Mouse (Mus musculus) thymus, postnatal 0 days (tissue): ENCODE measurements around the gene Shb. TPM values are rescaled to one million over a fixed set of nuclear protein-coding genes. Genes with fewer than 3 reads are reported as not detected.

Source experiments
- DNase-seq: peaks from one replicate; pipeline ENCODE4 v3.0.0-alpha.2; 2015; ENCODE audit warnings: low spot score
- polyA plus RNA-seq: library from polyadenylated mRNA; unstranded; fragments of >200 nt; fragmentation: Nextera tagmentation; extraction: Ambion mirVana; gene quantifications from 2 replicates; pipeline ENCODE4 v1.2.1, GENCODE M21; 2015

The Shb gene
- polyA plus RNA-seq, 1 experiment from 2014 or later: 4.7 TPM

DNA sequence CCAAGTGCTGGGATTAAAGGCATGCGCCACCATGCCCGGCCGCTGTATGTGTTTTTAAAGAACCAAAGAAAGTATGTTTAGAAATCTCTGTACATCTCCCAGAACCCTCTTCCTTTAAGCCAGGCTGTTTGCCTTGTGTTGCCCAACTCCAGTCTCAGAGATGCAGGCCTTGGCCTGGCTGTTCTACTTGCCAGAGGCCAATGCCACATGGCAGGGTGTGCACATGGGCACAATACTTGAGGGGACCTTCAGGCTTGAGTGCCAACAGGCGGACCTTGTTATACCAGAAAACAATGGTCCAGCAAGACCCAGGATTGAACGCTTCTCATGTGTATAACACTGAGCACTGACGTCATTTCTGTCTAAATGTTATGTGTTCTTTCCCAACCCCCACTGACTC lies 27.1 kb downstream of the Shb start:
- DNase-seq: no peak

DNA sequence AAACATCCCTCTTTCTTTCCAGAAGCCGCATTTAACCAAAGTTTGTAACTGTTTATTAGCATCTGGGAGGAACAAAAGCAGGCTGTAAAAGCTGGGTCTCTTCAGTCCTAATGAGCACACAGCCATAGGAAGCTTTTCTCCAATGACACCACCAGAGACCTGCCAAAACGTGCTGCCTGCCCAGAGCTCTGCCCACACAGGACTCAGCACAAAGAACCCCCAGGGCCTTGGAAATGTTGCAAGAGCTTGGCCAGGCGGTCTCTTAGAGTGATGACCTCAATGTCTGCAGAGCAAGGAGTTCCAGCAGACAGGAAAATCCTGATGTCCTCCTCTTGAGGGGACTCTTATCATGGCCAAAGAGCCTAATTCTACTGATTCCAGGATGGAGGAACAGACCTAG lies 28.5 kb downstream of the Shb start:
- DNase-seq: no peak

DNA sequence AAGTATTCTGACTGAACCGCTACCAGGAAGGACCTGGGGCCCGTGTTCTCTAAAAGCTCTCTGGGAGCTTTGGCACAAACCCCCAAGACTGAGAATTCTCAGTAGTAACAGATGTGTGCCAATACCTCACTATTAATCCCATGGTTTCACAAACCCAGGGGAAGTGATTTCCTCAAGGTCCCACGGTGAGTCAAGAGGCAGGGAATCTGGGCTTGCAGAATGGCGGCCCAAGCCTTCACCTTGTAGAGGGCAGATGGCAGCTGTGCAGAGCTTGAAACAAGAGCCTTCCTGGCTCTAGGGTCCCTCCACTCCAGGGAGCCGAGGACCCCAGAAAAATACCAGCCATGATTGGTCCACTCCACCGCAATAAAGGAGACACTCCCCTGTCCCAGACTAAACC lies 28.9 kb downstream of the Shb start:
- DNase-seq: no peak

DNA sequence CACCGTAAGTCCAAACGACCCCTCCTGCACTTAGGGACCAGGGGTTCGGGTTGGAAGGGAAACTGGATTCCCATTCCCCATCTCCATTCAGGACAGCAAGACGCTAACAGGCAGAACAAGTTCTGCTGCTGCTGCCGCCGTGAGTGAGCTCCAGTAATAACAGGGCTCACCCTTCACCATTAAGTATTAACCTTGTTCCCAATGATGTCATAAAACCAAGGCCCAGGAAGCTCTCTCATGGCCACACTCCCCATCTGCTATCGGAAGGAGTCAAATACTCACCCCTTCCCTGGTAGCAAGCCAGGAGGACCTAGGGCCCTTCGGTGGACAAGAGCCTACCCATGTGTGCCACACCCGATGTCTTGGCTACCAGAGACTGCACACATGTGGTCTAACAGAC lies 30.3 kb downstream of the Shb start:
- no peak for DNase-seq

DNA sequence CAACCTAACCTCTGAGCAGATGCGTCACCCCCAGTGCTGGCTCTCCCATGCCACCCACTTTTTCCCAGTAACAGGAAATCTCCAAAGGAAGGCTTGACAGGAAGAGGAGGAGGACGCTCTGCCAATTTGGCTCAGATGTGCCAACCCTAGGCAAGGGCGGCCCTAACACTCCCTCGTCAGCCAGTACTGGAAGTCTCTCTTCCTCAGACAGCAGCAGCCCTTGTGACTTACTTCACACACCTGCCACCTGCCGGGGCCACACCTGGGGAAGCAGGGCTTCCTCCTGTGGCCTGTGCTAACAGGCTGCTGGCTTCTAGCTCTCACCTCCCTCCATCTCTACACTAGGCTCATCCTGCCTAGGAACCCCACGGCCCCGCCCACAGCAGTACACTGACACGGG lies 31.9 kb downstream of the Shb start:
- DNase-seq: no peak

DNA sequence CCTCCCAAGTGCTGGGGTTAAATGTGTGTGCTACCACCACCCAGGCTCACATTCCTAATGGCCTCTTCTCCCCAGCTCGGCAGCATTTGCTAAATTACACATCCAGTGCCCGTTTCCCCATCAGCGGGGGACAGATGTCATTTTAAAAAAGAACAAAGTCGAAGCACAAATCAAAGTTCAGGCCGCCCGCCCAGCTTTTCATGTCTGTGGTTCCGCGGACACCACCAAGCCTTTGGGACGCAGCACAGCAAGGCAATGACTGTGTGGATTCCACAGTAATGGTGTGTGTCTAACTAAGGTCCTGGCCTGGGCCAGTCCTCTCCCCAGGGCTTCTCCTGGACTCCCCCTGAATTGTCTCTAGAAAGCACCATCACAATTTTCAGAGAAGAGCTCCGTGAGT lies 32.7 kb downstream of the Shb start:
- DNase-seq: no peak

DNA sequence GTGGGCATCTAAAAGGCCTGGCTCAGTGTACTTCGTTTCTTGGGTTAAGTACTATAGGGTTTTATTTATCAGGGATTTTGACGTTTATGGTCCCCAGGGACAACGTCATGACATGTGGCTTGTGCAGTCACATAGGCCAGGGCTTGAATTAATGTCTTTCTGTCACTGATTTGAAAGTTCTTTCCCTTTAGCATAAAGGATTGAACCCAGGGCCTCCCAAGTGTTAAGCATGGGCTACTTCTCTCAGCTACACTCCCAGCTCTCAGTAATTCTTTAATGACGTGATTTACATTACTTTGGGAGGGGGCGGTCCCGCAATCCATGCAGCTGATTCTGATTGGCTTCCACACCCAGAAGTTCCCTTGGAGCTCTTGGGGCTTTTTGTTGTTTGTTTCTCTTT lies 33.2 kb downstream of the Shb start:
- no peak for DNase-seq

DNA sequence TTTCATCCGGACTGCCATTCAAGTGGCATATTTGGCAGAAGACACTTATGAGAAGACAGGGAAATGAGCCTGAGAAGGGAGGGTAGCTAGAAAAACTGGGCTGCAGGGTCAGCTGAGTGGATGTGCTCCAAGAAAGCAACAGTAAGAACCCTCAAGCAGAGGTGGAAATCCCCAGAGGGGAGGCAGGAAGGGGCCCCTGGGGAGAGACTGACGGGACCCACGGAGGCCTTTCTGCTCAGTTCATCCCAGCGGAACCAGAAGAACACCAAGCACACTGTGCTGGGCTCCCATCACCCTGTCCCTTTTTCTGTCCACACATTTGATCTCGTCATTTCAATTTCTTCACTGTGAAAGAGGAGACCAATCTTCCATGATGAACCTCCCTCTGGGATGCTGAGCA lies 33.9 kb downstream of the Shb start:
- DNase-seq: no peak

DNA sequence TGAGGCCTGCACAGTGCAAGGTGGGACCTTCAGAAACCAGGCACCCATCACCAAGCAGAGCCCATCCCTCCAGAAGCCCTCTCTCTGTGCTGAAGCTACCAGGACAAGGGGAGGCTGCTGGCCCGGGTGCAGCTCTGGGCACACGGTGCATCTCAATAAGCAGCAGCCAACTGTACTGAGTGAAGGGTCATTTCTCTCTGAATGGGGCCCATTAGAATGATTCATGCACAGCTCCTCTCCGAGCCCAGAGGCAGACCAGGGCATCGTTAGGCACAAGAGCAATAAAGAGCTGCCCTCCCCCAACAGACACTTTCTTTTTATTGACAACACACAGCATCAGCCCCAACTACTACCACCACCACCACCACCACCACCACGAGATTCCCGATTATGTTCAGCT lies 35.0 kb downstream of the Shb start:
- DNase-seq: no peak

DNA sequence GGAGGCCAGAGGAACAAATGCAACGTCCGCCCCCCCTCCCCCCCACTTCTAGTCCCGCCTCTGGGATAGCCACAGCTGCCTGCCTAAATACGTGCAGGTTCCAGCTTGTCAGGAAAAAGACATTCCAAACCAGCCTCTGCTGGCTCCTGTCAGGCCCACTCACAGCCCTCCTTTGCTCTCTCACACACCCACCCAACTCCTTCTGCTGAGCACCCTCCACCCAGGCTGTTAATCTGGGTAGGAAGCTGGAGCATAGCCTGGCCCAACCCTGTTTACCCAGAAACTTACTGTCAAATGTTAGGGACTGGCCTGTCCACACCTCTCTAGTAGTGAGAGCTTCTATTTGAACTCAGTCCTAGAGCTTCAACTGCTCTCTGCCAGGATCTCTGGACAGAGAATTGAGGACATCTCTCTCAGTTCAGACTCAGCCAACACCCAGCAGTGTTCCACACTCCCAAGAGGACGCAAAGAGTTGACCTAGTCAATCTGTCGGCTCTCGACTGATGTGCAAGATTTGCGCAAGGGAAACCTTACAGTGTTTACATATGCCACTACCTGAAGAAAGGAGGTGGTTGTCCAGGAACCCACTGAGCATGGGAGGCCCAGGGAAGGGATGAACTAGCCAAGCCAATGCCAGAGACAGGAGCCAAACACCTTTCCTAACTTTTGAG lies 36.6 kb downstream of the Shb start:
- DNase-seq: no peak

DNA sequence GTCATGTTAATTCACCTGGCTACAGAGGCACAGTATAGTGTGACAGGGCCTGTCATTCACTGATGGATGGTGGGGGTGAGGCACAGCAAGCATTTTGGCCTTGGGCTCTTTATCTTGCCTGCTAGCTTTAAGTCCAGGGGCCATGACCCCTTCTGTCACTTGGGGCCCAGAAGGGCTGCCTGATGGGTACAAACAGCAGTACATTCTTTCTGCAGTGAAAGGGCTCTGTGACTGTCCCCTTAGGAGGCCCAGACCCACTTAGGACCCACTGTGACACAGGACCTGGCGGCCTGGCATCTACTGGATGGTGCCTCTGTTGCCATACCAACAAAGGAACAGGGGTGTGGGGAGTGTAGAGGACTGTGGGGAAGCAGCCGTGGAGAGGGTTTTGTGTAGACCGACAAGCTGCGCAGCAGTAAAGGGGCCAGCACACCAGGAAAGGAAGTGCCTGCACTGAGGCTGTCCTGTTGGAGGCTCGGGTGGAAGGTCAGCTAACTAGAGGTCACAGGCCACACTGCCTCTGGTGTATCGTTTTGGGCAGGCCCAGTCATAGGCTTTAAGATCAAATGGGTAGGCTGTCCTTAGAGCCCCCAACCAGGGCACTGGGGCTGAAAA lies 38.4 kb downstream of the Shb start:
- DNase-seq: no peak

DNA sequence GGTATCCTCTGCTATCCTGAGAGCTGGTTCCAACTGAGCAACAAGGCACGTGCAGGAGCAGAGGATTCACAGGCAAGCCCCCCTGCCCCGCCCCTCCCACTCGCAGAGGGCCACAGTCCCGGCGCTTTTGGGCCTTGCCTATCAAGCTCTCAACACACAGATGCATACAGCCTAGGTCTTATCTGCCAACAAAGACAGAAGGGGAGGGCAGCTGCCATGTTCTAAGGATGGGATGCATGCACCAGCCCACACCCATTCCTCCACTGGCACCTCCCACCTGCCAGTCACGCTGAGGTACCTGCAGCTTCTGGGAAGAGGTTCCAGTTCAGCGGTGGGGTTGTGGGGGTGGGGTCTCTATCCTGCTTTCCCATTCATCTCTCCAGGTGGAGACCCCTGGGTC lies 39.2 kb downstream of the Shb start:
- no peak for DNase-seq

DNA sequence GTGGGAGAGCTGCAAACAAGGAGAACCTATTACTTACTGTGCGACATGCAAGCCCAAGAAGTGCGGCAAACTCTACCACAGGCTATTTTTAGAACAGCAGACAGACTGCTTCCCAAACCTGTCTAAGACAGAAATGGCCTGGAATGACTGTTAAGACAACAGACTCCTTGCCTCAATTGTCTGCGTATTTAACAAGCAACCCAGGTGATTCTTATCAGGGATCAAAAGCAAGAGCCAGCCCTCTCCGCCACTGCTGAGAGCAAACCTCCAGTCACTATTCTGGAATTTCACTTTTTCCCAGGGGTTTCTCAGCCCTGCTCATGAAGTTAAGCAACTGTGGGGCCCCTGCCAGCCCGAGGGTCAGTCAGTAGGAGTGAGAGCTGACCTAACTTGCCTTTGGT lies 39.6 kb downstream of the Shb start:
- no peak for DNase-seq

DNA sequence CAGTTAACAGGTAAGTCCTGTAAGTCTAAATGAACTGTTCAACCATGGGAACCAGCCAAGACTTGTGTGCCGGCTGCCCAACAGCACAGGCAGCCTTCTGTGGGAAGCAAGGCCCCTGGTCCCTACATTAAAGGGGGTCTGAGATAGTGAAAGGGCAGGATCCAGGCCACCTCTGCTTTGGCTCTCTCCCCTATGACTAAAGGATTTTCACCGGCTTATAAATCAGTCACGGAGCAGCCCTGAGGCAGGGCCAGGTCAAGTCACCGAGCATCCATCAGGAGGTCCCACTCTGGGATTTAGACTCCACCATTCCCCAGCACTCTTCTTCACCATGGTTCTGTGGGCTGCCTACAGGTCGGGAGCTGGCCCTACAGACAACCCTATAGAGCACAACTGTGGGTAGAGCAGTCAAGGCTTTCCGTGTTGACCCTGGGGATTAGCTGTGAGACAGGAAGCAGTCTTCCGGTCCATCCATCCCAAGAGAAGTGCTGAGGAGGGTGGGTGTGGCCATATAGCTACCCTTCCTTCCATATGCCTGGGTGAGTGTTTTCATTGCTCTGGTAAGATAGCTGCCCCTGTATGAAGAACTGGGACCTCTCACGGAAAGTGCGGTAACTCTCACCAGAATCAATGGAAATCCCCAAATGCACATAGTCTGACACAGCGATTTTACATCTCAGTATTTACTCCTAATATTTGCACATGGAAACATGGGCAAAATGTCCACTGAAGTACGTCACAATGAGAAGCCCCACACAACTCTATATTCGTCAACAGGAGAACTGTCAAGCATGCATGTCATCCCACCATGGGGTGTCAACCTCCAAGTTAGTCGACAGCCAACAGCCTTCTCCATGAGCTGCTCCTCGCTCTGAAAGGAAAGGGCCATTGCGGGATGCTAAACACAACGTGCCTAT lies 40.3 kb downstream of the Shb start:
- no peak for DNase-seq

DNA sequence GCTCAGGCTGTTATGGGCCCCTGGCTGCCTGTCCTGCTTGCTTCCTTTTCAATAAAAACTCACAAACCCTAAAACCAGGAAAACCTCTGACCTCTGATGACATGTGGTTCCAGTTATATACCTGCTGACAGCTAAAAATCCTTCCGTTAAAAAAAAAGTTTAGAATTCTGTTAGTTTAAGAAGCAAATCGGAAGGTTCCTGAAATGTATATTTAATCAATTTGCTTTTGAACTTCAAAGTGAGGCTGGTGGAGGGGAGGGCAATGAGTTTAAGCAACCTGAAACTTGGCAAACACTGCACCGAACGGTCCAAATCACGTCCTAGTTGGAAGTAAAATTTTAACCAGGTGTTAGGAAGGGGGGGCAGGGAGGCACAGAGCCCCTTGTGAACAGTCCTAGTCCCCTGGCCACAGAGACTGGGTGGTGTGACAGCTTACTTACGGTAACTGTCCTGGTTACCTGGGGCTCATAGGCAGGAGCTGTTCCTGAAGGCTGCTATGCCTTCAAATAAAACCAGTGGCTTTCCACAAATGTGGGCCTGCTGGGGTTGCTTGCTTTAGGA lies 41.1 kb downstream of the Shb start:
- DNase-seq: no peak

DNA sequence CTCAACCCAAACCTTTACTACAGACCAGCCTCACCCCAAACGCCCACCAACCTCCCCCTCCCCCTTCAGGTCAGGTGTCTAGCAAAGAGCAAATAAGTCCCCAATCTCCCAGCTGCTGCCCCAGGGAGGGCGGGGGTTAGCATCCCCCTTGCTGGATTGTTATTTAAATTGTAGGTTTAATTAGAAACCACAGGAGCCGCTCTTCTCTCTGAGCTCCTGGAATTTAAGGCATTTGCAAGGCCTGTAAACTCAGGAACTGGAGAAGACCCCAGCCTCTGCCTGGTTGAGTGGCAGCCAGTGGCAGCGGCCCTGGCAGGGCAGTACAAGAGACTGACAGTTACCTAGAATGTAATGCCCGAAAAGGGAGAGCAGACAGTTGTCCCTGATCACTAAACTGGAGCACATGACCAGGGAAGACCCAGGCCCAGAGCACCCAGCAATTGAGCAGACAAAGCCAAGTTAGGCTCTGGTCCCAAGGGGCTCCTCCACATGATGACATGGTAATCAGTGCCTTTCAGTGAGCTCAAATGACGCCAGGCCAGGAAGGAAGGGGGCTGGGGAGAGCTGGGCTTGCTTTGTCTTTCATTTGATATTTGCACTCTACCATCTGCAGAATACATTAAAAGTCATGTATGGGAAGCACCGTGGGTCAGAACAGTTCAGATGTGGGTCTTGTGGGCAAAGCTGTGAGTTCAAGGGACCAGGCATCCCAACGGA lies 42.1 kb downstream of the Shb start:
- DNase-seq: no peak

DNA sequence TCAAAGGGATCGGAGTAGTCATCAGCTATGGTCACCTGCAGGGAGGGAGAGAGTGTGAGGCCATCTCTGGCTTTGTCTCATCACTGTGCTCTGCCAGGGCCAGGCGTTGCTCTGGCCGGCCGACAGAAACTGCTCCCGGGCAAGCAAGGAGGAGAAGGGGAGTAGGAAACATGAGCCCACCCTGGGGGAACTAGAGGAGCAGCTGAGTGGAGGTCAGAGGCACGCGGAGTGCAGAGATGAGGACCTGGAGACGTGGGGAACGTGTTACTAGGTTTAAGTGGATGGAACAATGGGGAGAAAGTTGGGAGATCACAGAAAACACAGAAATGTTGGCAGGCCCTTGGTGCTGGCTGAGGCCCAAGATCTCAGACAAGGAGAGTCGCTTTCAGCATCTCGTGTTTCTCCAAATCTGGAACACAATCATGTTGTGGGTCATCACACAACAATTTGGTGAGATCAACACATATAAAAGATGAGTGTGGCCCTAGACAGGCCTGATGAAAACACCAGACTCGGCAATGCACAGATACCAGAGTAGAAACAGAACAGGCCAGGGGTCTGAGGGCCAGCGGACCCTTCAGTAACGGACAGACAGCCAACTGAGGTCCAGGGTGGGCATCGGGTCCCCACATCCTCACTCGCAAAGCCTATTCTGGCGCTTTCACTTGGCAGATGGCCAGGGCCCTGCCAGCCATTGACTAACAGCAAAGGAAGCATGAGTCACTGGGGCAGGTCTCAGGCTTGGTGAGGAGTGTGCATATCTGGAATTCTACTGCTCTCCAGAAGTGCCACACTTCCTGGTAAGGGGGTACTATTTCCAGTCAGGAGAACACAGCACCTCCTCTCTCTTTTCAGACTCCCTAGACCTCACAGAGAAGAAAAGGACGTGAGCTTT lies 42.9 kb downstream of the Shb start:
- DNase-seq: no peak

DNA sequence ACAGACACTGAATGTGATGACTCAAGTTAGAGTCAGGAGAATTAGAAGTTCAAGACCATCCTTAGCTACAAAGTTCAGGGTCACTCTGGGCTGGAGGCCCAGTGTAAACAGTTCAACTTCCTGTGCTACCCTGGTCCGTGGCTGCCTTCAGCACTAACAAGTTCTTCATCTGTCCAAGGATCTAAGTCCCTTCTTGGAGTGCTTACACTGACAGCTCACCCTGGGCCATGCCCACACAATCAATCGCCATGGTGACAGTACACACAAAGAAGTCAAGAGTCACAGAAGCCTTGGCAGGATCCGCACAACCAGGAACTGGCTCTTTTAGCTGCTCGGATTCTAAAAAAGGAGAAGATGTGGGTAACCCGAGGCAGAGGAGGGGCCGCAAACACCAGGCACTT lies 44.6 kb downstream of the Shb start:
- DNase-seq: no peak

DNA sequence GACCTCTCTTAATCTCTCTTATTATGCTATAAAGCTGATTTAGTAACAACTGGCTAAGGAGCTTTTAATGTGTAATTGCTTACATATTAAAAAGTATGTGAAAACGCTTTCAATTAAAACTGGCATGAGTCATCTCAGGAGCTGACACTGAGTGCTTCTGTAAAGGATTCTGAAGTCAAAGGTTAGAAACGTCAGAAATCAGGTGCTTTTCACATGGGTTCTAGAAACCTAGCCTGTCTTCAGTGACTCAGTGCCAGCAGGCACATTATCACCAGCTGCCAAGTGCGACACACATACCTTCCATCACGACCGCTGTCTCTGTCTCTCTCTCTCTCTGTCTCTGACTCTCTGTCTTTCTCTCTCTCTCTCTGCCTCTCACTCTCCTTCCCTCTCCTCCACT lies 47.2 kb downstream of the Shb start:
- no peak for DNase-seq
